Mouse (Mus musculus) heart, adult 10 weeks (tissue): ENCODE measurements around the gene Ceacam12. TPM values are rescaled to one million over a fixed set of nuclear protein-coding genes. Genes with fewer than 3 reads are reported as not detected.

Experiments
- polyA plus RNA-seq: library from polyadenylated mRNA; stranded (reverse); fragments of 350-450 nt; fragmentation: Illumina TruSeq; extraction: RNeasy Lipid Tissue Mini Kit (QIAGEN cat#74804); gene quantifications from one replicate; pipeline ENCODE4 v1.2.3, GENCODE M21; 2014; ENCODE audit warnings: low read depth, low replicate concordance

Gene Ceacam12
- not detected for polyA plus RNA-seq

GRCm38 (mm10) chr7:18065629-18066028 is at the start of gene Ceacam12:
Gene Ceacam12, plus strand, starts transcription at chr7:18065929.

Other genes with a start within 250 kb of the Ceacam12 start
- gene Gm5155, start 194.2 kb upstream of the Ceacam12 start, polyA plus RNA-seq = not detected
- not detected for gene Ceacam11, start 93.8 kb upstream of the Ceacam12 start, polyA plus RNA-seq
- not detected for gene Ceacam13, start 56.0 kb upstream of the Ceacam12 start, polyA plus RNA-seq
- gene Igfl3, start 110.6 kb downstream of the Ceacam12 start, polyA plus RNA-seq = not detected
- gene Mill1, start 179.4 kb downstream of the Ceacam12 start, polyA plus RNA-seq = not detected